Mouse (Mus musculus): ENCODE results near the gene Ppp1r12b. TPM values are rescaled to one million over a fixed set of nuclear protein-coding genes. Genes with fewer than 3 reads are reported as not detected.

The Ppp1r12b gene
- polyA plus RNA-seq (2016; fragmentation: Nextera tagmentation; extraction: Ambion mirVana), result 15.2 and 24.5 TPM in 2 replicates

- WGBS, result under 1% methylated on average over 39 of the region's 39 CpGs
- Histone ChIP-seq H3K9me3 (no peaks in the 10 kb centered on the region), H3K27ac (peak within 1 kb of the TSS; percentile 95), H3K4me1 (peaks cover 46% of the 10 kb centered on the region), H3K36me3 (no peaks in the 10 kb centered on the region), H3K4me3 (peak within 1 kb of the TSS; percentile 90), H3K27me3 (ENCODE audit: insufficient read depth, poor library complexity, severe bottlenecking) (no peaks in the 10 kb centered on the region)
- DNase-seq (ENCODE audit: low spot score), result peak; percentile 100
Observed at GRCm38 (mm10) chr1:134955637-134956176, at the start of gene Ppp1r12b. Ppp1r12b (minus strand) TSS chr1:134955942.

DNA sequence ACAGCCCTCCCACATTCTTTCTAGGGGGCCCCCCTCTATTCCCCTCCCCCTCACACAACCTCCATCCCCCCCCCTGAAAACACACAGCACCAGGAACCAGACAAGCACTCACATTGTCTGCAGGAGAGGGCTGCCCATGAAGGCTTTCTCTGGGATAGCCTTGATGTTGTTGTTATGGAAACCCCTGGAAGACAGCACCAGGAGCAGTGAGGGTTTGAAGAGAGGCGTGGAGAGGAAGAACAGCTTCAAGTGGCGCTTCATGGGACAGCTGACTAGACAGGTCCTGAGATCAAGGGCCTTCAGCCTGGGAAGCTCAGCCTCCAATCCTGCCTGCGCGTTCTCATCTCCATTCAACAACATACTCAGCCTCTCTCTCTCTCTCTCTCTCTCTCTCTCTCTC is 47.6 kb upstream of the Ppp1r12b start:
- no peak overlapping the region for H3K27ac ChIP-seq
- H3K36me3 ChIP-seq, result no peaks in the 10 kb centered on the region
- no peaks in the 10 kb centered on the region for H3K9me3 ChIP-seq
- no peak overlapping the region for H3K4me3 ChIP-seq
- WGBS, result 40% methylated on average over 4 of the region's 4 CpGs
- peaks cover 44% of the 10 kb centered on the region; the same call in 1 of the 2 replicates for H3K27me3 ChIP-seq (ENCODE audit: insufficient read depth, poor library complexity, severe bottlenecking)
- DNase-seq (ENCODE audit: low spot score), result no peak
- no peaks in the 10 kb centered on the region for H3K4me1 ChIP-seq

DNA sequence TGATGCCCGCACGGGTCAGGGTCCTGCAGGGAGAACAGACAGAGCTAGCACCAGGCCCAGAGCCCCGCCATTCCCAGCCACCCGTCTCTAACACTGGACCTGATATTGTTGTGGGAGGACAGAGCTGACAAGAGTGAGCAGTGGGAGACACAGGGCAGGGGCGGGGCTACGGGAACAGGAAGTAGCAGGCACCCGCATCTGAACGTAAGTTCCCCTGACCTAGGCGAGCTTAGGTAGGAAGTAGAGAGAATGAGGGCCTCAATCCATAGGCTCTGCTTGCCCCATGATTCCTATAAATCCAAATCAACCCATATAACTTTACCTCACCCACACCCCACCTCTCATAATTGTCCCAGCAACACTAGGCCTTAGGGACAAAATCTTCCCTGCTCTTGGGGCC is 44.8 kb upstream of the Ppp1r12b start:
- Histone ChIP-seq H3K27me3 (ENCODE audit: insufficient read depth, poor library complexity, severe bottlenecking) (peaks cover 68% of the 10 kb centered on the region), H3K9me3 (no peaks in the 10 kb centered on the region), H3K4me1 (0 out of 2 replicates have a peak, but pooled peaks cover 4% of the 10 kb centered on the region), H3K4me3 (no peak overlapping the region), H3K36me3 (no peaks in the 10 kb centered on the region), H3K27ac (no peak overlapping the region)
- DNase-seq (ENCODE audit: low spot score), result no peak
- 67% methylated on average over 9 of the region's 9 CpGs for WGBS

GRCm38 (mm10) chr1:134998231-134998630 is 42.5 kb upstream of the Ppp1r12b start:
- WGBS, result 89% methylated on average over 8 of the region's 8 CpGs
- Histone ChIP-seq H3K4me3 (no peak overlapping the region), H3K9me3 (no peaks in the 10 kb centered on the region), H3K36me3 (no peaks in the 10 kb centered on the region), H3K27ac (no peak overlapping the region), H3K27me3 (ENCODE audit: insufficient read depth, poor library complexity, severe bottlenecking) (peaks cover 77% of the 10 kb centered on the region), H3K4me1 (0 out of 2 replicates have a peak, but pooled peaks cover 6% of the 10 kb centered on the region)
- no peak for DNase-seq (ENCODE audit: low spot score)

DNA sequence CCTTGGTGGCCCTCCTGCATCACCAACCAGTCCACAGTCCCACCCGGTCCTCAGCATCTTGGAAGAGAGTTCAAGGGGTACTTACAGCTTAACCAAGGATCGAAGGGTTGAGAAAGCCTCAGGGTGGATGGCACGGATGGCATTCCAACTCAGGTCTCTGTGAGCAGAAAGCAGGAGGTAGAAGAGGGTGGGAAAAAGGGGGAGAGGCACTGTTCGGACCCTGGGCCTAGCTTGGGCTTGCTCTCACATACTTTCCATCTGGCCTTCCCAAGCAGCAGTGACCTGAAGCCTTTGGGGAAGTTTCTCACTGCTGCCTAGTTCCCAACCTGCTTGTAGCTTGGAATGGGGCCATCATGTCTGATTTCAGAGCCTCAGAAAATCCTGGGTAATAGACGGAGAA is 41.8 kb upstream of the Ppp1r12b start:
- Histone ChIP-seq H3K9me3 (no peaks in the 10 kb centered on the region), H3K27me3 (ENCODE audit: insufficient read depth, poor library complexity, severe bottlenecking) (peaks cover 76% of the 10 kb centered on the region), H3K36me3 (no peaks in the 10 kb centered on the region), H3K4me1 (0 out of 2 replicates have a peak, but pooled peaks cover 6% of the 10 kb centered on the region), H3K4me3 (no peak overlapping the region), H3K27ac (no peak overlapping the region)
- no peak for DNase-seq (ENCODE audit: low spot score)
- WGBS, result 75% methylated on average over 5 of the region's 5 CpGs

GRCm38 (mm10) chr1:134996471-134996870 is 40.7 kb upstream of the Ppp1r12b start:
- DNase-seq (ENCODE audit: low spot score), result peak; percentile 59
- Histone ChIP-seq H3K4me1 (peaks cover 15% of the 10 kb centered on the region), H3K27me3 (ENCODE audit: insufficient read depth, poor library complexity, severe bottlenecking) (peaks cover 82% of the 10 kb centered on the region), H3K9me3 (no peaks in the 10 kb centered on the region), H3K4me3 (no peak overlapping the region), H3K27ac (no peak overlapping the region), H3K36me3 (no peaks in the 10 kb centered on the region)
- 84% methylated on average over 7 of the region's 7 CpGs for whole genome bisulfite sequencing

- peak; percentile 69 for DNase-seq (ENCODE audit: low spot score)
- no peaks in the 10 kb centered on the region for H3K9me3 ChIP-seq
- no peak overlapping the region for H3K4me3 ChIP-seq
- H3K27me3 ChIP-seq (ENCODE audit: insufficient read depth, poor library complexity, severe bottlenecking), result peaks cover 88% of the 10 kb centered on the region
- H3K36me3 ChIP-seq, result no peaks in the 10 kb centered on the region
- H3K4me1 ChIP-seq, result peaks cover 15% of the 10 kb centered on the region
- WGBS, result 14% methylated on average over 1 of the region's 1 CpGs
- no peak overlapping the region for H3K27ac ChIP-seq
Observed at GRCm38 (mm10) chr1:134995954-134996353, 40.2 kb upstream of the Ppp1r12b start.

DNA sequence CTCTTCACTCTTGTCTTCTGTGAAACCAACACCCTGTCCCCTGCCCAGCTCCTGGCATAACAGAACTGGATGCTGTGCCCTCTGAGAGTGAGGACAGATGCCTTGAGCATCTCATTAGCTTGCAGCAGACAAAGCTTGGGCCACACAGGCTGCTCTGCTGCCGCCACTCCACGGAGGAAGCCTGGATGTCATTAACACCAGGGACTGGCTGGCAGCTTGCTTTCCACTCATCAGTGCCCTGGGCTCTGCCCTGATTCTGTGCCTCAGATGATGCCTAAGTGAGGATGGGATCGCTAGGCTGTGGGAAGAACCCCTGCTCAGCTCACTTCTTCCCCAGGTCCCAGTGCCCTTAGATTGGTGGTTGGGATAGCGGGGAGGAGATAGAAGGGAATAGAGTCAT is 39.7 kb upstream of the Ppp1r12b start:
- no peaks in the 10 kb centered on the region for H3K36me3 ChIP-seq
- H3K9me3 ChIP-seq, result no peaks in the 10 kb centered on the region
- H3K4me3 ChIP-seq, result no peak overlapping the region
- peak; percentile 64 for DNase-seq (ENCODE audit: low spot score)
- H3K4me1 ChIP-seq, result peaks cover 15% of the 10 kb centered on the region
- H3K27me3 ChIP-seq (ENCODE audit: insufficient read depth, poor library complexity, severe bottlenecking), result peaks cover 88% of the 10 kb centered on the region
- WGBS, result 63% methylated on average over 4 of the region's 4 CpGs
- no peak overlapping the region for H3K27ac ChIP-seq

DNA sequence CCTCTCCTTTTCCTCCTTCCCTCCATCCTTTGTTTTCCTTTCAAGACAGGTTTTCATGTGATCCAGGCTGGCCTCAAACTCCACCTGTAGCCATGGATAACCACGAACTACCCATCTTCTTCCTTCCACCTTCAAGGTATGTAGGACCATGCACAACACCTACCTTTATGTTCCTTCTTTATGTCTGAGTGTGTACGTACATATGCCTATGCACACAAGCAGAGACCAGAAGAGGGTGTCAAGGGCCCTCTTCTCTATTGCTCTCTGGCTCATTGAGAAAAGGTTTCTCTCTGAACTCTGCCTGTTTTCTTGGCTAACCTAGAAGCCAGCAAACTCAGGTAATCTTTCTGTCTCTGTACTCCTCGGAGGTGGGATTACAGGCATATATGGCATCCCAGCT is 39.0 kb upstream of the Ppp1r12b start:
- Histone ChIP-seq H3K36me3 (no peaks in the 10 kb centered on the region), H3K27me3 (ENCODE audit: insufficient read depth, poor library complexity, severe bottlenecking) (peaks cover 87% of the 10 kb centered on the region)
- WGBS, result 62% methylated on average over 3 of the region's 3 CpGs

GRCm38 (mm10) chr1:134992046-134992645 is 36.4 kb upstream of the Ppp1r12b start:
- Histone ChIP-seq H3K27ac (0 out of 2 replicates have a peak overlapping the region, but pooled peaks have one; percentile 49), H3K27me3 (ENCODE audit: insufficient read depth, poor library complexity, severe bottlenecking) (peaks cover 84% of the 10 kb centered on the region), H3K36me3 (no peaks in the 10 kb centered on the region), H3K9me3 (no peaks in the 10 kb centered on the region), H3K4me1 (peaks cover 24% of the 10 kb centered on the region), H3K4me3 (no peak overlapping the region)
- DNase-seq (ENCODE audit: low spot score), result no peak
- 24% methylated on average over 8 of the region's 8 CpGs for WGBS

More for the DNA sequence above, 39.0 kb upstream of the Ppp1r12b start:
- DNase-seq (ENCODE audit: low spot score), result no peak
- no peaks in the 10 kb centered on the region for H3K9me3 ChIP-seq
- H3K4me3 ChIP-seq, result no peak overlapping the region
- peaks cover 15% of the 10 kb centered on the region for H3K4me1 ChIP-seq
- H3K27ac ChIP-seq, result no peak overlapping the region

DNA sequence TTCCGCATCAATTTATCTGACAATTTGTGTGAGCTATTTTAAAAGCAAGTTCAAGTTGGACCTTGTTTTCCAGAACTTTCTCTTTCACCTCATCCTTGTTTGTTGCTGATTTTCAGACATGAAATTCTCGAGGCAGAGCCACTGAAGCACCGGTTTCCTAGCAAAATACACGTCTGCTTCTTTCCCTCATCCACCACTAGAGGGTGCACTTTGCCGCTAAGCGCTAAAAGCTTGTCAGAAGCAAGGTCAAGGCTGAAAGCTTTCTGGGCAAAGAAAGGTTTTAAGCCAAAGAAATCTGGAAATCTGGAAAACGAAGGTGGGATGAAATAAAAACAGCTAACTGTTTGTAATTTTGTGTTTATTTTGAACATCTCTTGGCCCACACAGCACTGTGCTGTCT is 33.6 kb upstream of the Ppp1r12b start:
- H3K4me1 ChIP-seq, result peaks cover 19% of the 10 kb centered on the region
- peak; percentile 83 for DNase-seq (ENCODE audit: low spot score)
- peaks cover 73% of the 10 kb centered on the region for H3K27me3 ChIP-seq (ENCODE audit: insufficient read depth, poor library complexity, severe bottlenecking)
- H3K4me3 ChIP-seq, result no peak overlapping the region
- no peak overlapping the region for H3K27ac ChIP-seq
- 9% methylated on average over 7 of the region's 7 CpGs for WGBS
- no peaks in the 10 kb centered on the region for H3K9me3 ChIP-seq
- no peaks in the 10 kb centered on the region for H3K36me3 ChIP-seq

DNA sequence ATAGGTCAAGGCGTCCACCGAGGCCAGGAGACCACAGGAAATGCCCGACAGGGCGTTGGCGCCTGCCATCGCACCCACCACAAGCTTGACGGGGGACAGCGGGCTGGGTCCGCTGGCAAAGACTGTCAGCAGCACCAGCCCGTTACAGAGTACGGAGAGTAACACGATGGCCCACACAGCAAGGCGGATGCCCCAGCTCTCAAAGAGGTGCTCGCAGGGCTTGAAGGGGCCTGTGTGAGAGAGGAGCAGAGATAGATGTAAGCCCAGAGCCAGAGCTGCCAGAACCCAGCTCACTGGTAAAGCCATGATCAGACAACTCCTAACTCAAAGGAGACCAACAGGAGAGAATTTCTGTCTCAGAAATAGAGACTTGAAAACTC is 32.2 kb upstream of the Ppp1r12b start:
- Histone ChIP-seq H3K36me3 (no peaks in the 10 kb centered on the region), H3K27me3 (ENCODE audit: insufficient read depth, poor library complexity, severe bottlenecking) (peaks cover 59% of the 10 kb centered on the region), H3K9me3 (no peaks in the 10 kb centered on the region), H3K4me3 (peak overlapping the region; percentile 58), H3K4me1 (peaks cover 19% of the 10 kb centered on the region), H3K27ac (peak overlapping the region; percentile 86)
- WGBS, result 12% methylated on average over 14 of the region's 14 CpGs
- no peak for DNase-seq (ENCODE audit: low spot score)

GRCm38 (mm10) chr1:134987173-134987961 is 31.6 kb upstream of the Ppp1r12b start:
- Histone ChIP-seq H3K36me3 (no peaks in the 10 kb centered on the region), H3K27ac (peak overlapping the region; percentile 86), H3K27me3 (ENCODE audit: insufficient read depth, poor library complexity, severe bottlenecking) (peaks cover 54% of the 10 kb centered on the region), H3K9me3 (no peaks in the 10 kb centered on the region), H3K4me1 (peaks cover 18% of the 10 kb centered on the region), H3K4me3 (peak overlapping the region; percentile 58)
- peak; percentile 80 for DNase-seq (ENCODE audit: low spot score)
- WGBS, result 31% methylated on average over 44 of the region's 48 CpGs

Measured in heart, embryonic 10.5 days (tissue).